Mouse (Mus musculus) left cerebral cortex, postnatal 10 days (tissue): Measurements from ENCODE around the gene Atp8a2. TPM values are rescaled to one million over a fixed set of nuclear protein-coding genes. Genes with fewer than 3 reads are reported as not detected.

Experiments used
- DNase-seq, 2 experiments: peaks; one replicate each; pipeline ENCODE4 v3.0.0; 2021 to 2022; ENCODE audit warnings: low spot score in 2 of 2, mixed read lengths in 1 of 2; ENCODE audit errors: extremely low spot score in 1 of 2
- intact Hi-C: fragments of 180-260 bp; cut with DNase I; formaldehyde crosslinking; loops from one replicate; pipeline ENCODE4 v1.15.1; 2025
- total RNA-seq, 2 experiments: library from RNA; stranded (reverse); gene quantifications; 2 replicates each; pipeline ENCODE4 v1.2.3; 2021

Gene Atp8a2
- total RNA-seq, 2 experiments from 2014 or later, result 80.4 to 81.2 TPM

- DNase-seq, result no peak
- intact Hi-C loops, result no loop called here
Measured at GRCm38 (mm10) chr14:60061023-60061422, 136.0 kb downstream of the Atp8a2 start.

GRCm38 (mm10) chr14:60058867-60059266, 138.1 kb downstream of the Atp8a2 start:
- DNase-seq, result no peak
- intact Hi-C loops, result no loop called here

GRCm38 (mm10) chr14:60055231-60055630, 141.7 kb downstream of the Atp8a2 start:
- intact Hi-C loops, result no loop called here

DNA sequence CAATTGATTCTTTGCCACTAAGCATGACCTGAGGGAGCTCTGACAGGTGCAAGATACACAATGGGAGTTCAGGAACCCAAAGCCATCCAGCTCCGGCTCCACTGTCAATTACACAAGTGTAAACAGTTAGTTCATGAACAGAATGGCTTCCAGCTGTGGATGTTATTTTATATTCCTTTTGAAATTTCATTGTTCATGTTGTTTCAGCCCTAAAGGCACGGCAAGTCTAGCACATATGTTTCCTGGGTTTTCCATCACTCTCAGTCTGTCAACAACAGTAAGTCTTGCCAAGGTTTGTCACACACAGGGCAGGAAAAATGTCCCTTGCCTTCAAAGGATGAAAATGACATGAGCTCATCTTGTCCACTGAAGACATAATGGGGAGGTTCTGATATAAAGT, 166.3 kb downstream of the Atp8a2 start:
- intact Hi-C loops, result no loop called here
- no peak for DNase-seq

More at GRCm38 (mm10) chr14:60055231-60055630, 141.7 kb downstream of the Atp8a2 start:
- DNase-seq, result no peak

DNA sequence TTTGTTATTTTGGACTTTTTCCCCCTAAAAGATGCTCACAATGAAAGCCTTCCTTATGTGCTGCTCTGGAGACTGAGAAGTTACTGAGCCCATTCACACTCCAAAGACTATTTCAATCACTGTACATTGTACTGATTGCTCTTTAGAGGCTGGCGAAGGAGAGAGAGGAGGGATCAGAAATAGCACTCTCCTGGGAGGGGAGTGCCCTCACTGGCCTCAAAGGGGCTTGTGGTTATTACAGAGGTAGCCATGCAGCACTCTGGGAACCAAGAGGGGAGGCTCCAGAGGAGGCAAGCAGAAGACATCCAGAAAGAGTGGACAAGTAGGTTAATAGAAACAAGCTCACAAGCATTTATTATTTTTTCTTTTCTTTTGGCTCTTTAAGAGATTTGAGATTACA, 169.8 kb downstream of the Atp8a2 start:
- intact Hi-C loops, result no loop called here

GRCm38 (mm10) chr14:60026647-60027046, 170.3 kb downstream of the Atp8a2 start:
- intact Hi-C loops, result no loop called here
- peak; percentile 64 to 84 for DNase-seq

More for the DNA sequence above, 169.8 kb downstream of the Atp8a2 start:
- DNase-seq, result no peak

DNA sequence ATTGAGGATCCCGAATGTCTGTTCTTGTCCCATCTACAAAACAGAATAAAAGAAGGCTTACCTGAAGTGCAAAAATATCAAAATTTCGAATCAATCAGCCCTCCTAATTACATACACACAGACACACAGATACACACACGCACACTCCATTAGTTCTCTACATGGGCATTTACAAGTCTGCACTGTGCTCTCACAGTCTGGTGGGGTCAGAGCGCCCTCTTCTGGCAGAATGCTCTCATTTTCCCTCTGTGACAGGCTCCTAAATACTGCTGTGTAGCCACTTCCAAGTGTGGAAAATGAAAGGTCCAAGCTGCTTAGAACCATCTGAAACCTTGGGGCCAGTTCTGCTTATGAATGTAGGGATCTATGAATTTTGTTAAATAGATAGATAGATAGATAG, 181.1 kb downstream of the Atp8a2 start:
- intact Hi-C loops, result loop anchor here (2.0 to 5.0 kb wide), 2 partner anchors 389 to 411 kb away; partner anchors contain the start of gene Shisa2
- DNase-seq, result peak; percentile 80 to 81

GRCm38 (mm10) chr14:60001801-60002200, 195.2 kb downstream of the Atp8a2 start:
- intact Hi-C loops, result no loop called here
- DNase-seq, result no peak

DNA sequence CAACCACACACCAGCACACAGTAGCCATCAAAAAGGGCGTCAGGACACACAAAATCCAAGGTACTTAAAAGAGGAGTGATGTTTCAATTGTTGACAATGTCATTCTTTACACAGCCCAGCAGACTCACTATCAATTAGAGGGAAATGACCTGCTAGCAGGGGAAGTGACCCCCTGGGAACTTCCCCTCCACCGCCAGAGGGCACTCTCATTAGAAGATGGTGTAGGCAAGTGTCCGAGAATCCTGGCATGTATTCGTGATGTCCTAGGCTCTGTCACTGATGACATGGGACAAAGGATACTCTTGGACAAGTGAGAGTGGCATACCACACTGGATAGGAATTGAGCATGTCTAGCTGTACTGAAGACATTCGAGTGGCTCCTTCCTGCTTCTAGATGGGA, 208.1 kb downstream of the Atp8a2 start:
- DNase-seq, result no peak
- intact Hi-C loops, result no loop called here

- no peak for DNase-seq
- intact Hi-C loops, result no loop called here
Measured at GRCm38 (mm10) chr14:59987975-59988374, 209.0 kb downstream of the Atp8a2 start.

DNA sequence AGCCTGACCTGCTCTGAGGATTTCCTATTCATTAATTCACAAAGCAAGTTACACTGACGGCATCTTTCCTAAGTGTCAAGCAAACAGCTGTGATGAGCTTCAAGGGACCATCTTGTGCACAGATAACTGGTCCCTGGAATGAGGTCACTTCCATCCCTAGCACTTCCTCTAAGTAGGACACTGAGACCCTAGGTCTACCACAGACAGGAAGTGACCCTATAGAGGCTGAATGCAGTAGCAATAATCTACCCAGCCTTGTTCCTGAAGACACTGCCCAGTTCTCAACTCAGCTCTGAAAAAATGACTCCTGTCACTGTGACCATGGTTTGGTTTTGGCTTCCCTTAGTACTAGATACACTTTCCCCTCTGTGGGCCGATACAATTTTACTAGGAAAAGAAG, 219.0 kb downstream of the Atp8a2 start:
- DNase-seq, result no peak
- intact Hi-C loops, result no loop called here

DNA sequence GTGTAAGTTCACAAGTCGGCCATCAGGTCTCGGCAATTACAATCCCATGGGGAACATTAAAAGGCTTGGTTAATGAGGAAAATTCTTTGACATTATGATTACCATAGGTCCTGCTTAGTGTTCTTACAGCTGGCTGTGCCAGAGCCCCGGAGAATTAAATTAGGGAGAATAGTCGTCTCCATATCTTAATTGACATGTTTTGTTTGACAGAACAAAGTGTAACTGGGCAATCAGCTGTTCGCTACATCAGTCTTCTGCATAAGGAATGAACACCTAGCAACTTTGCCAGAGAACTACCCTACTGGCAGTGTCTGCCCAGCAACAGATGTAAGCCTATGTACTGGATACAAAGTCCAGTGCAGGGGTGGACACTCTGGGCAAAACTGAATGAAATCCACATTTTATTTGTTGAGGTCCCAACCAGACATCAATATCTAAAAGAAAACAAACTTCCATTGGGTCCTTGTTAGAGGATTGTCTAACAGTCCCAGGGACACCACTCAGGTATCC, 225.7 kb downstream of the Atp8a2 start:
- DNase-seq, result no peak
- intact Hi-C loops, result no loop called here

DNA sequence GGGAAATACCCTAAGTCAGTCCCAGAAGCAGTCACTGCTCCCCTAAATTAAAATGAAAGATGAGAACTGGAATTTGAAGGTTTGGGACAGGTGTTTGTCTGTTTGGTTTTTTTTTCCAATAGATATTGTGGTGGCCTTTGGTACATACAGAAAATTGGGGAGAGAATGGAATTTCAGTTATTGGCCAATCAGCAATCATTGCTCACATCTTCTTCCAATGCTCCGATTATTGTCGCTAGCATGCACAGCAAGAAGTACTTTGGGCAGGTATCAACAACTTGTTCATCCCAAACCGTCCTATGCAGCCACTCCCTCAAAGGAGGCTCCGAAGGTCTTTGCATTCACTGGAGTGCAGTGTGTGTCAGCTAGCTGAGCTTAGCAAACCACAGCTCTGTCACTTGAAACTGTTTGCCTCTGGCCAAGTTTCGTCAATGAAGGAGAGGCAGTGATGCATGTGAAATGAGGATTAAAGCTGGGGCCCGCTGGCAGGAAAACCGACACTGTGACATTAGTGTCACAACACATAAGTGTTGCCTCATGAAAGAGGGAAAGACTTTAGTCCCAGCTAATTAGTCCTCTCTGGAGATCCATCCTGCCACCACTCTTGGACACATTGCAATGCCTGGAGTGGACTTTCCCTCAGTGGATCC, 227.4 kb downstream of the Atp8a2 start:
- DNase-seq, result peak in 1 of 2 experiments; percentile 29
- intact Hi-C loops, result no loop called here

DNA sequence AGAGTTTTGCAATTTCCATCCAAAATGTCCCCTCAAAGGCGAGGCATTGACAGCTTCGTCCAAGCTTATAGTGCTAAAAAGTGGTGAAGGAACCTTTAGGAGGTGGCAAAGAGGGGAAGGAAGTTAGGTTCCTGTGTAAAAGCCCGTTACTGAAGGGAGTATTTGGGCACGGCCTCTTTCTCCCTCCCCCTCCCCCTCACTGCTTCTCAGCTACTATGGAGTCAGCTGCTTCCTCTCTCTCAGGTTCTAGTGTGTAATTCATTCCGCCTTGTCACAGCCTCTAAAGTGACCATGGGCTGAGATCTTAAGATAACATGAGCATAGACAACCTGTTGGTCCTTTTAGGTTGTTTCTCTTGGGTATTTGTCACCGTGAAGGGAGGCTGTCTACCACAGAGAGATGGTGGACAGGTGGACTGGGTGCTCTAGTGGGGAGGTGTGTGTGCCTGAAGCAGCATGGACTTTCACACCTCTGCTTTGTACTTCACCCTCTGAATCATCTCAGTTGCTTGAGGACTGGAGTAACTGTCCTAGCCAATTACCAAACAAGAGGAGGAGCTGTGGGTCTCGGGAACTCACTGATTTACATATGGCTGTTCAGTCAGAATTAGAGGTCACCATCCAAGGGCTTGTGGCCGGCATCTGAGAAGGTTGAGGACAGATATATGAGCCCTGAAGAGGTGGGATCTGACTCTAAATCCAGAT, 229.0 kb downstream of the Atp8a2 start:
- DNase-seq, result no peak
- intact Hi-C loops, result no loop called here

DNA sequence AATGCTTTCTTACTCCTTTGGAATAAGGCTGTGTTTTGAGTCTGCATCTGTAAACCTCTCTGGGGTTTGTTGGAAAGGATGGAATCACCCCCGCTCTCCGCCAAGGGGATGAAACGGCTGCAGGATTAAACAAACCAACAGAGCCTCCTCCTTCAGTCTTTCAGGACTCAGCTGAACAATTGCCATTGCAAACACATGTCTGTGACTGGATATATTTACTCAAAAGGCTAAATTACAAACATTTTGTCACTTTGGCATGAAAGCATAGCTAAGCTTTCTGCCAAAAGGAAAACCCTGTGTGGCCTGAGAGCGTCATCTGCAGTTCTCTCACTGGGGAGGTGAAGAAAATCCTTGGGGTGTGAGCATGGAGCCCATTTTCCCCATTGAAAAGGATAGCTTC, 230.0 kb downstream of the Atp8a2 start:
- no peak for DNase-seq
- intact Hi-C loops, result no loop called here

GRCm38 (mm10) chr14:59964569-59964968, 232.4 kb downstream of the Atp8a2 start:
- no peak for DNase-seq
- intact Hi-C loops, result no loop called here

DNA sequence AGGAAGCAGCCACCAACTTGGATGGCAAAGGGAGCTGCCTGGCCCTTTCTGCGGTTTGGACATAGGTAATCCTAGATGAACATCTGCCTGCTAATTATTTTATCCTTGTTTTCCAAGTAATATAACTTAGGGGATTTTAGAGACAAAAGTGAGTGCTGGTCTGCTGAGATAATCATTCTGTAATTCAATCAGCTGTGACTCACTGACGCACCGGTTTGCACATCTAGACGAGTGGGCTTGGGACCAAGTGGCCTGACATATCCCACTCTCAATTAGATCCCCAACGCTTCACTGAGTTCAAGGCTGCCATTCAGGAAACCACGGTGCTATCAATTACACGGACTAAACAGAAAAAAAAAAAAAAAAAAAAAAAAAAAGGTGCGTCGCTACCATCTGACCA, 236.0 kb downstream of the Atp8a2 start:
- intact Hi-C loops, result no loop called here
- DNase-seq, result no peak

DNA sequence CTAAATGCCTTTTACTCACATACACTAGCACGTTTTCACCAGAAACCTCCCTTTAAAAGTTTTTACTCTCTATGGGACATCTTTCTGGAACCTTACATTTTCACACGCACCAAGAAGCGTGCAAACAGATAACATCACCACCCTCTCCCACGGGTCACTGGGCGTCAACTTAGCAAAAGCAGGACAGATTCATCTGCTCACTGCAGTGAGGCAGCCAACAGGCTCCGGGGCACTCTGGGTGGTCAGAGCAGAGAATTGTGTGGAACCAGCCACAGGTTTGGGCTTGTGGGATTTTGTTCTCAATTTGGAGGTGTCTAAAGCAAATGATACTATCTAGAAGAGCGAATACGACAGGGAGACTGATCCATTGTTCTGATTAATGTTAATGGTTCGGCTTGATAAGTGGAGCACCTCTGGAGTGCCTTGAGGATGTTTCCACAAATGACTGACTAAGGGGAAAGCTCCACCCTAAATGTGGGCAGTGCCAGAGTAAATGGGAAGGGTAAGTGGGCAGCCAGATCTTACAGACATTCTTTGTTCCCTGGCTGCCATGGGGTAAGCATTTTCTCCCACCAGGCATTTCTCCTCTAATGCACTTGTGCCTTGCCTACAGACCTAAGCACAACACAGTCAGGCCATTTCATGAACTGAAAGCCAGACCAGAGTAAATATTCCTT, 236.6 kb downstream of the Atp8a2 start:
- DNase-seq, result no peak
- intact Hi-C loops, result no loop called here

DNA sequence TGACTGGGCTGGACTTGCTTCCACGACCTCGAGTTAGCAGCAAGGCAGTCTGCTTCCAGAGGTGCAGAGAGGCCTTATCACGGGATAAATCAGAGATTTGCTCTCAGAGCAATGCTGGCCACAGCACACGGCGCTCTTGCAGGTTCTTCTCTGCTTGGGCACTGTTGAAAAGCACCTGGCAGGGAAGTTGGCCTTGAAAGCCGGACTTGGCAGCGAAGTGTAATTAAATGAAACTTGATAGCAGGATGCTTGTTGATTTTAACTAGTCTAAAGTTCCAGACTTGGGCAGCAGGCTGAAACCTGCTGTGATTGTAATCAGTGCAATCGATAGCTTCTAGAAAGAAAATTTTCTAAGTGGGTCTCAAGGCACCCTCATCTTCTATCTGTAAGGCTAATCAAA, 237.3 kb downstream of the Atp8a2 start:
- intact Hi-C loops, result no loop called here
- DNase-seq, result no peak

GRCm38 (mm10) chr14:59949983-59950382, 247.0 kb downstream of the Atp8a2 start:
- no peak for DNase-seq
- intact Hi-C loops, result no loop called here
